Mouse (Mus musculus): Measurements from ENCODE around the gene Tex14. TPM values are rescaled to one million over a fixed set of nuclear protein-coding genes. Genes with fewer than 3 reads are reported as not detected.
A peak's percentile ranks its signal among the peaks of the same experiment; 100 is the strongest.
"Not testable (repeated sequence)": the region's sequence is repeated elsewhere in the genome, so short reads cannot be mapped to it uniquely, and the experiment has no call there.

Gene Tex14
- polyA plus RNA-seq, 1 experiment, result 0.08 TPM

DNA sequence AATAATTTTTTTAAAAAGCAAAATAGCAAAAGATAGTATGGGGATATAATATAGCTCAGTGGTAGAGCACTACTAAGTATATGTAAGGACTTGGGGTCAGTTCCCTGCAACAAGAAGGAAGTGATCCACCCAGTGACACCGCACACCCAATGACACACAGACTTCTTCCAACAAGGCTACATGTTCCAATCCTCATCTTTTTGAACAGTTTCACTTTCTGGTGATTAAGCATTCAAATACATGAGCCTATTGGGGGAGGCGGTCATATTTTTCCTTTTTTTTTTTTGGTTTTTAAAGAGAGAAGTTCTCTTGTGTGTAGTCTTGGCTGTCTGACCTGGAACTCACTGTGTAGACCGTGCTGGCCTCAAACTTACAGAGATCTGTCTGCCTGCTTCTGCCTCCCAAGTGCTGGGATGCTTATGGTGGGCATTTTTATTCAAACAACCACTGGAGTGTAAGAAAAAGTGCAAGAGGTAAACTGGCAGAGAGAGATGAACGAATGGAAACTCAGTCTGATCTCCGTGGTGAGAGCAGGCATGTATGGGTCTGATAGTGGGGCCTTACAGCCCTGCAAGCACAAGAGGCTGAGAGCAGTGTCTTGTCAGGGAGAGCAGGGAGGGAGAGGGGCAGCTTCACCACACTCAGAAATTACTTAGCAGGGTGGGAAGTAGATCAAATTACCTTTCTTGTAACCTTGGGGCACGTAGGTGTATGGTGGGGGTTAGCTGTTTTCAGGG is 28.2 kb downstream of the Tex14 start:
- H3K4me1 ChIP-seq (ENCODE audit: control insufficient read depth, insufficient read depth, low read length), result no peaks in the 10 kb centered on the region

DNA sequence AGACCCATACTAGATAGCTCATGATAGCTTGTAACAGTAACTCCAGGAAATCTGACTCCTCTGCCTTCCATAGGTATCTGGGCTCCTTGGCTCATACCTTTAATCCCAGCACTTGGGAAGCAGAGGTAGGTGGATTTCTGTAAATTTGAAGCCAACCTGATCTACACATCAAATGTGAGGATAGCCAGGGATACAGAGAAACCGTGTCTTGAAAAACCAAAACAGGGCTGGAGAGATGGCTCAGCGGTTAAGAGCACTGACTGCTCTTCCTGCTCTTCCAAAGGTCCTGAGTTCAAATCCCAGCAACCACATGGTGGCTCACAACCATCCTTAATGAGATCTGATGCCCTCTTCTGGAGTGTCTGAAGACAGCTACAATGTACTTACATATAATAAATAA is 30.2 kb downstream of the Tex14 start:
- H3K27me3 ChIP-seq (replicated peaks; ENCODE audit: control insufficient read depth, insufficient read depth, low read length); H3K27ac ChIP-seq (ENCODE audit: insufficient read depth, low read depth, low read length); H3K4me3 ChIP-seq (ENCODE audit: insufficient read depth, low read depth, low read length); H3K4me1 ChIP-seq (ENCODE audit: control insufficient read depth, insufficient read depth, low read length); H3K36me3 ChIP-seq (ENCODE audit: control insufficient read depth, insufficient read depth, low read length); DNase-seq: not testable (repeated sequence)
- 89% methylated on average over 2 of the region's 2 CpGs for WGBS

More for the DNA sequence above, 28.2 kb downstream of the Tex14 start:
- WGBS, result 65% methylated on average over 6 of the region's 6 CpGs
- TF ChIP-seq POLR2A (IDR thresholded peaks at IDR 0.05; ENCODE audit: low read depth, low read length), result no peak
- TF ChIP-seq CTCF (conservative IDR thresholded peaks at IDR 0.05; ENCODE audit: insufficient read depth, insufficient read length, low read depth, low read length), result no peak
- no peaks in the 10 kb centered on the region for H3K36me3 ChIP-seq (ENCODE audit: control insufficient read depth, insufficient read depth, low read length)
- no peak for DNase-seq
- no peak overlapping the region for H3K4me3 ChIP-seq (ENCODE audit: insufficient read depth, low read depth, low read length)
- H3K27ac ChIP-seq (ENCODE audit: insufficient read depth, low read depth, low read length), result no peak overlapping the region
- H3K27me3 ChIP-seq (replicated peaks; ENCODE audit: control insufficient read depth, insufficient read depth, low read length), result no peaks in the 10 kb centered on the region

DNA sequence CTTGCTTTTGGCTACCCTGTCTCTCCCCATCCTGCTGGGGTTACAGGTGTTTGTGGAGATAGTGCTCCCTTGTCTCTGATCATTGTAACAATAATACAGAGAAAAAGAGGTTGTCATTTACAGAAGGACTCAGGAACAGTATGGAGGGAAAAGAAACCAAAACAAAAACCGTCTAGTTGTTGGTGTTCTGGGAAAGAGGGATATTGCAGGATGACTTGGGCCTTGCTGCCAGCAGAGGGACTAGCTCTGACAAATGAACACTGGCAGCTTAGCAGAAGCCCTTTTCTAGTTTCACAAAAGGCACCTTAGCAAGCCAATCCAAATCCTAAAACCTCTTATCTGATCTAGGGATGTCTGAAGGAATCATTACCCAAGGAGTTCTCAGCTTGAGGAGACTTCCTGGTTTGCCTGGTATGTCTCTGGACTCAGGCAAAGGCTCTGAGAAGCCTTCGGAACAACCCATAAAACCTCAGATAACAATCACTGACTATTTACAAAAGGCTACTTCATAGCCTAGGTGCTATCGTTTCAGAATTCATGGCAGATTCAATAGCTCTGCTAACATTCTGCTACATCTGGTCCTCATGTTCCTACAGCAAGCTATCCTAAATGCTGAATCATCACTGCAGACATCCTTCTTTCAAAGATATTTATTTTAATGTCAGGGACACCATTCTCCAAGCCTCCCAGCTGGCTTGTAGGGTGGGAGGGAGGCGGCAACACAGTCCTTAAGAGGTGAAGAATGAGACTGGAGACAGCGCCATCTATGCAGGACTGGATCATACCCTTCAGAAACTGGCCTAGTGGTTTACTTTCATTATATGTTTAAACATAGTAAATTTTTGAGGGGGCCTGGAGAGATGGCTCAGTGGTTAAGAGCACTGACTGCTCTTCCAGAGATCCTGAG is 31.7 kb downstream of the Tex14 start:
- no peaks in the 10 kb centered on the region for H3K4me1 ChIP-seq (ENCODE audit: control insufficient read depth, insufficient read depth, low read length)
- H3K36me3 ChIP-seq (ENCODE audit: control insufficient read depth, insufficient read depth, low read length), result no peaks in the 10 kb centered on the region
- no peak for DNase-seq
- 68% methylated on average over 5 of the region's 5 CpGs for WGBS
- H3K4me3 ChIP-seq (ENCODE audit: insufficient read depth, low read depth, low read length), result no peak overlapping the region
- no peak for TF ChIP-seq CTCF (conservative IDR thresholded peaks at IDR 0.05; ENCODE audit: insufficient read depth, insufficient read length, low read depth, low read length)
- TF ChIP-seq POLR2A (IDR thresholded peaks at IDR 0.05; ENCODE audit: low read depth, low read length), result no peak
- no peak overlapping the region for H3K27ac ChIP-seq (ENCODE audit: insufficient read depth, low read depth, low read length)
- no peaks in the 10 kb centered on the region for H3K27me3 ChIP-seq (replicated peaks; ENCODE audit: control insufficient read depth, insufficient read depth, low read length)

DNA sequence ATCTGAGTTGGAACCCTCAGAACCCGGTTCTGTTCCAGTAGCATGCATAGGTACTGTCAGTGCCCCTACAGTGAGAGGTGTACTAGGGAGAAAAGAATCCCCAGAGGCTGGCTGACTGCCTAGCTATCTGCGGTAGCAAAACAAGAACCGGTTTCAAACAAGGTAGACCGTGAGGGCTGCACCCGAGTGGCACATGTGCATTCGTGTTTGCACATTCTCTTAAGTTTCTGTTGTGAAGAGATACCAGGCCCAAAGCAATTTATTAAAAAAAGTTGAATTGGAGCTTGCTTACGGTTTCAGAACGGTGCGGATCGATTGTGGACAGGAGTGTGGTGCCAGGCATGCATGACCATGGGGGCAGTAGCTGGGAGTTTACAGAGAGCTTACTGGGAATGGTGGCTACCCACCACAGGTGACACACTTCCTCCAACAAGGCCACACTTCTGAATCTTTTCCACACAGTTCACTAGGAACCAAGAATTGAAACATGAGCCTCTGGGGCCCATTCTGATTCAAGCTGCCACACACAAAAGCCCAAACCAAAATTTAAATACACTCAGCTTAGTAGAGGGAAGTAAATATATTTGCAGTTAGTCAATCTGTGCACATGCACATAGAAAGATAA is 35.0 kb downstream of the Tex14 start:
- no peaks in the 10 kb centered on the region; the same call in 1 of the 2 replicates for H3K4me1 ChIP-seq (ENCODE audit: control insufficient read depth, insufficient read depth, low read length)
- H3K27ac ChIP-seq (ENCODE audit: insufficient read depth, low read depth, low read length), result no peak overlapping the region
- 68% methylated on average over 10 of the region's 10 CpGs for WGBS
- H3K4me3 ChIP-seq (ENCODE audit: insufficient read depth, low read depth, low read length), result no peak overlapping the region
- TF ChIP-seq POLR2A (IDR thresholded peaks at IDR 0.05; ENCODE audit: low read depth, low read length), result no peak
- no peak for DNase-seq
- H3K36me3 ChIP-seq (ENCODE audit: control insufficient read depth, insufficient read depth, low read length), result no peaks in the 10 kb centered on the region
- no peaks in the 10 kb centered on the region for H3K27me3 ChIP-seq (replicated peaks; ENCODE audit: control insufficient read depth, insufficient read depth, low read length)

DNA sequence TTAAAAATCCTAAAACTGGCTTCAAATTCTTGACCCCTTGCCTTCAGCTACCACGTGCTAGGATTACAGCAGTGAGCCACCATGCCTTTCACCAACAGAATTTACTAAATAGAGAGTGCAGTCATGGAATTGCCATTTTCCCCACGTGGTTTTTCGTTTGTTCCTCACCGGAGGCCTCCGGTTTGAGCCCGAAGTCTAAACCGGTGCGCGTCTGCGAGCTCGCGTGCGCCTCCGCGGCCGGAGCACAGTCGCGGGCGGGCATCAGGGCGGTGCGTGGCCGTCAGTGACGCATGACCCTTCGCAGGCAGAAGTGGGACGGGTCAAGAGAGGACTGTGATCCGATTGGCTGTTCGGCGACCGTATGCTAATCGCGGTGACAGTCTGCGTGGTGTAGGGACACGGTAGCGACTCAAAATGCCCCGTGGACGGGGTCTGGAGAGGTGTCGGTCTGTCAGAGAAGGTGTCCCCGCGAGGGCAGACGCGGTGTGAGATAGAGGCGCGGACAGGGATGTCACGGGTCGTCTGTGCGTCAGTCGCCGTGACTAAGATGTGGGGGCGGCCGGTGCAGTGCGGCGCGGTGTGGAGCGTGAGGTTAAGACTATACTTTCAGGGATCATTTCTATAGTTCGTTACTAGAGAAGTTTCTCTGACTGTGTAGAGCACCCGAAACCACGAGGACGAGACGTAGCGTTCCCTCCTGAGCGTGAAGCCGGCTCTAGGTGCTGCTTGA is 37.9 kb downstream of the Tex14 start:
- not testable (repeated sequence) for H3K27ac ChIP-seq (ENCODE audit: insufficient read depth, low read depth, low read length); H3K36me3 ChIP-seq (ENCODE audit: control insufficient read depth, insufficient read depth, low read length); H3K27me3 ChIP-seq (replicated peaks; ENCODE audit: control insufficient read depth, insufficient read depth, low read length); H3K4me1 ChIP-seq (ENCODE audit: control insufficient read depth, insufficient read depth, low read length)
- H3K4me3 ChIP-seq (ENCODE audit: insufficient read depth, low read depth, low read length), result 0 out of 2 replicates have a peak overlapping the region, but pooled peaks have one; percentile 2
- peak; percentile 91 for DNase-seq
- WGBS, result under 1% methylated on average over 34 of the region's 62 CpGs

DNA sequence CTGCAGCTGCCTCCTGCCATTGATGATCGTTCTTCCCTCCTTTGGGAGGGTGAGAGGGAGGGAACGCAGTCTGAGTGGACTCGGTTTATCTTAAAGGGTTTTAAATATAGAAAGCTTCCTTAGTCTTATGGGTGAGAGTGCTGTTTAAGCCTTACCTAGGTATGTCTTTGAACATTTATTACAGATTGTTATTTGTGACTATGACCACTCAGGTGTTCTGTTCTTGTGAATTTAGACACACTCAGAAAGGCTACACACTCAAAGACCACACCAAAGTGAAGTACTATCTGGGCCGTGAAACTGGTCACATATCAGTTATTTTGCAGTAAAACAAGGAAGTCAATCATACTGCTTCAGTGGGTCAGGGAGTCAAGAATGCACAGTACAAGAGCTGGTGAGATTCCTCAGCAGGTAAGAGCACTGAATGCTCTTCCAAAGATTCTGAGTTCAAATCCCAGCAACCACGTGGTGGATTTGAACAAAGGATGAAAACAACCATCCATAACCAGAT is 38.6 kb downstream of the Tex14 start:
- H3K4me3 ChIP-seq (ENCODE audit: insufficient read depth, low read depth, low read length), result no peak overlapping the region

DNA sequence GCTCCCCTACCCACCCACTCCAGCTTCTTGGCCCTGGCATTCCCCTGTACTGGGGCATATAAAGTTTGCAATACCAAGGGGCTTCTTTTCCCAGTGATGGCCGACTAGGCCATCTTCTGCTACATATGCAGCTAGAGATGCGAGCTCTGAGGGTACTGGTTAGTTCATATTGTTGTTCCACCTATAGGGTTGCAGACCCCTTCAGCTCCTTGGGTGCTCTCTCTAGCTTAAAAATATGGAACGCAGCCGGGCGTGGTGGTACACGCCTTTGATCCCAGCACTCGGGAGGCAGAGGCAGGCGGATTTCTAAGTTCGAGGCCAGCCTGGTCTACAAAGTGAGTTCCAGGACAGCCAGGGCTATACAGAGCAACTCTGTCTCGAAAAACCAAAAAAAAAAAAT is 39.2 kb downstream of the Tex14 start:
- H3K4me3 ChIP-seq (ENCODE audit: insufficient read depth, low read depth, low read length), result not testable (repeated sequence)

More for the DNA sequence above, 38.6 kb downstream of the Tex14 start:
- under 1% methylated on average over 5 of the region's 5 CpGs for WGBS
- no peaks in the 10 kb centered on the region for H3K36me3 ChIP-seq (ENCODE audit: control insufficient read depth, insufficient read depth, low read length)
- no peaks in the 10 kb centered on the region for H3K27me3 ChIP-seq (replicated peaks; ENCODE audit: control insufficient read depth, insufficient read depth, low read length)
- no peaks in the 10 kb centered on the region; the same call in 1 of the 2 replicates for H3K4me1 ChIP-seq (ENCODE audit: control insufficient read depth, insufficient read depth, low read length)
- peak; percentile 82 for DNase-seq
- TF ChIP-seq CTCF (conservative IDR thresholded peaks at IDR 0.05; ENCODE audit: insufficient read depth, insufficient read length, low read depth, low read length), result no peak
- no peak for TF ChIP-seq POLR2A (IDR thresholded peaks at IDR 0.05; ENCODE audit: low read depth, low read length)
- 0 out of 2 replicates have a peak overlapping the region, but pooled peaks have one; percentile 41 for H3K27ac ChIP-seq (ENCODE audit: insufficient read depth, low read depth, low read length)

More for the DNA sequence above, 39.2 kb downstream of the Tex14 start:
- not testable (repeated sequence) for H3K4me1 ChIP-seq (ENCODE audit: control insufficient read depth, insufficient read depth, low read length); DNase-seq; H3K36me3 ChIP-seq (ENCODE audit: control insufficient read depth, insufficient read depth, low read length); H3K27ac ChIP-seq (ENCODE audit: insufficient read depth, low read depth, low read length); H3K27me3 ChIP-seq (replicated peaks; ENCODE audit: control insufficient read depth, insufficient read depth, low read length)
- WGBS, result 65% methylated on average over 10 of the region's 10 CpGs
